Mouse (Mus musculus): ENCODE data around the gene Ppp1r36.

- TF ChIP-seq GATA1 (IDR thresholded peaks at IDR 0.05; ENCODE audit: low read length): no peak
- TF ChIP-seq TAL1 (IDR thresholded peaks at IDR 0.05; ENCODE audit: low read length): no peak
Observed at GRCm38 (mm10) chr12:76482948-76483347, 65.6 kb downstream of the Ppp1r36 start.

Data from erythroblast, embryonic 14.5 days (primary cell).